Mouse (Mus musculus) heart, adult 2 months (tissue): ENCODE results near the gene D630045J12Rik.

ENCODE experiments used
- CTCF ChIP-seq: fragments of 200-600 bp; IDR thresholded peaks from 2 replicates; pipeline ENCODE4 v1.8.1; 2022; ENCODE audit warnings: antibody characterized with exemption, mild to moderate bottlenecking, moderate library complexity
- EP300 ChIP-seq: fragments of 200-500 bp; IDR thresholded peaks from 2 replicates; pipeline ENCODE4 v1.6.1; 2011; ENCODE audit warnings: low read depth, low read length, control low read depth; ENCODE audit not compliant: insufficient read depth
- POLR2A ChIP-seq: fragments of 200-500 bp; IDR thresholded peaks from 2 replicates; pipeline ENCODE4 v1.6.1; 2011; ENCODE audit warnings: mild to moderate bottlenecking, low read depth, low read length, control low read depth; ENCODE audit not compliant: insufficient read depth

DNA sequence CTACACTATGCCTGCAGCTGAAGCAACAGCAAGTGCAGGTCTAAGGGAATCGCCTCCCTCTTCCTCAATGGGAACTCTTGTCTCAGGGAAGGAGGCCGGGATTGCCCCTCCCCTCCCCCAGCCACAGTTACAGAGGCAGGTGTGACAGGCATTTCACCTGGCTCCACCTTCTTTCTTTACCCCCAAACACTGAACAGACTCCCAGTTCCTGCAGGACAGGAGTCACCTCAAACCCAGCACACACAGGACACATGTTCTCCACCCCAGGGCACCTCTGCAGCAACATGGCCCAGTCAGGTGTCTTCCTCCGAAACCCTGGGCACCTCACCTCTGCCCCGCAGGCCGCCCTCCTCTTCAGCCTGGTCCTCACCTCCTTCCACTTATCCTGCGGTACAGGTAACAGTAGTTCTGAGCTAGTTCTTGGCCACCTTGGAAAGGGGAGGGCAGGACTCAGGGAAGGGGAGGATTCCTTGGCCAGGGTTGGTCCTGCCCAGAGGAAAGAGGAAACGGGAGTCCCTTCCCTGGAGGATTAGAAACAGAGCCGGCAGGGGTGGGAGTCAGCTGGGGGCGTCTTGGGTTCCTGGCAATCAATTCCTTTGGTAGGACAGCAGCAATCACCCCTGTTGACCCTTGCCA, 144.5 kb downstream of the D630045J12Rik start, which contains the start of gene Tmem213:
- TF ChIP-seq POLR2A (no peak), CTCF (no peak), EP300 (no peak)
